Mouse (Mus musculus) liver, embryonic 16.5 days (tissue): ENCODE results near the gene Gm45233. TPM values are rescaled to one million over a fixed set of nuclear protein-coding genes. Genes with fewer than 3 reads are reported as not detected.
"Not testable (repeated sequence)": the region's sequence is repeated elsewhere in the genome, so short reads cannot be mapped to it uniquely, and the experiment has no call there.

Experiments
- ATAC-seq: fragments of 200-750 bp; cut with Nextera tagmentation; 2 replicates; pipeline ENCODE4 v1.8.0; 2017; ENCODE audit warnings: low read depth, mild to moderate bottlenecking, moderate number of reproducible peaks, moderate library complexity
- H3K27ac ChIP-seq: fragments of 300-500 bp; sonication (generic); 2 replicates; pipeline ENCODE4 v1.5.1; 2014; ENCODE audit warnings: mild to moderate bottlenecking, low read length
- H3K27me3 ChIP-seq: fragments of 300-500 bp; sonication (generic); 2 replicates; pipeline ENCODE4 v1.6.1; 2014; ENCODE audit warnings: low read depth, low read length, mixed read lengths; ENCODE audit not compliant: control insufficient read depth, insufficient read depth
- H3K36me3 ChIP-seq: fragments of 300-500 bp; sonication (generic); 2 replicates; pipeline ENCODE4 v1.6.1; 2014; ENCODE audit warnings: mild to moderate bottlenecking; ENCODE audit not compliant: control insufficient read depth, insufficient read depth
- H3K4me1 ChIP-seq: fragments of 300-500 bp; sonication (generic); 2 replicates; pipeline ENCODE4 v1.6.1; 2014; ENCODE audit warnings: low read depth, low read length, mixed read lengths; ENCODE audit not compliant: control insufficient read depth
- H3K4me2 ChIP-seq: fragments of 300-500 bp; sonication (generic); 2 replicates; pipeline ENCODE4 v1.6.1; 2014; ENCODE audit warnings: low read depth, low read length, mixed read lengths
- H3K4me3 ChIP-seq: fragments of 300-500 bp; sonication (generic); 2 replicates; pipeline ENCODE4 v1.5.1; 2014; ENCODE audit warnings: low read depth, mild to moderate bottlenecking, low read length
- H3K9ac ChIP-seq: fragments of 300-500 bp; sonication (generic); 2 replicates; pipeline ENCODE4 v1.6.1; 2014; ENCODE audit warnings: low read depth, low read length
- H3K9me3 ChIP-seq: fragments of 300-500 bp; sonication (generic); replicated peaks from 2 replicates; pipeline ENCODE4 v1.6.1; 2016; ENCODE audit warnings: low read length; ENCODE audit not compliant: control insufficient read depth
- WGBS: fragments of 180-500 bp; shearing (Covaris S2); extraction: QIAGEN DNeasy Blood & Tissue Kit; methylation state at CpG from one replicate; pipeline ENCODE4 v1.1.7; 2014; ENCODE audit not compliant: insufficient replicate concordance; 5-methylcytosine and 5-hydroxymethylcytosine counted together
- polyA plus RNA-seq: library from polyadenylated mRNA; unstranded; fragments of >200 nt; fragmentation: Nextera tagmentation; extraction: Ambion mirVana; gene quantifications from 2 replicates; pipeline ENCODE4 v1.2.1, GENCODE M21; 2015

The Gm45233 gene
- 0.17 and 0.22 TPM in 2 replicates for polyA plus RNA-seq

DNA sequence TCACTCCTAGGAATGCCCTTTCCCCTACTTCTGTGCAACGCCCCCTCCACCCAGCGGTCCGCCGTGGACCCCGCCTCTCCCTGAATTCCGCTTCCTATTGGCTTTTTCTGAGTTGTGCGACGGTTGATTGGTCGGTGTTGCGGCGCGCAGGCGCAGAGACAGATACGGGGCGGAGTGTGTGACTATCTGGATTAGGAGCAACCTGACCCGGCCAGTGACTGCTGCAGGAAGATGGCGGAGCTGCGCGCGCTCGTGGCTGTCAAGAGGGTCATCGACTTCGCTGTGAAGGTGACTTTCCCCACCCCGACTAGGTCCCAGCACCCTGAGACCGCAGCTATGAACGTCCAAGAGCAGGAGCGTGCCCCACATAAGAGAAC is at the start of gene Gm45233, which contains the start of gene Etfb:
Gene Gm45233 (plus strand): TSS at position 212 of the 377 bp plus-strand sequence.
Gene Etfb (plus strand): TSS at position 167 of the 377 bp plus-strand sequence.
- Histone ChIP-seq H3K9ac (peak within 1 kb of the TSS; percentile 63), H3K4me3 (peak within 1 kb of the TSS; percentile 75), H3K9me3 (no peaks in the 10 kb centered on the region), H3K4me2 (peak within 1 kb of the TSS; percentile 98), H3K27ac (peak within 1 kb of the TSS; percentile 93), H3K4me1 (peaks cover 28% of the 10 kb centered on the region), H3K27me3 (no peaks in the 10 kb centered on the region), H3K36me3 (no peaks in the 10 kb centered on the region)
- WGBS = 0% methylated on average over 27 of the region's 27 CpGs
- peak; percentile 96 for ATAC-seq

GRCm38 (mm10) chr7:43399501-43399900 is 44.4 kb upstream of the Gm45233 start:
- H3K4me2 ChIP-seq = no peak overlapping the region
- H3K4me1 ChIP-seq = no peaks in the 10 kb centered on the region
- WGBS = 59% methylated on average over 2 of the region's 2 CpGs
- no peak overlapping the region for H3K9ac ChIP-seq
- H3K27me3 ChIP-seq = no peaks in the 10 kb centered on the region
- H3K9me3 ChIP-seq = no peaks in the 10 kb centered on the region
- H3K36me3 ChIP-seq = no peaks in the 10 kb centered on the region
- ATAC-seq = no peak
- no peak overlapping the region for H3K27ac ChIP-seq
- H3K4me3 ChIP-seq = no peak overlapping the region

GRCm38 (mm10) chr7:43402718-43403117 is 41.2 kb upstream of the Gm45233 start:
- Histone ChIP-seq H3K4me1 (no peaks in the 10 kb centered on the region), H3K27ac (no peak overlapping the region), H3K4me3 (no peak overlapping the region), H3K27me3 (no peaks in the 10 kb centered on the region), H3K9me3 (no peaks in the 10 kb centered on the region), H3K36me3 (no peaks in the 10 kb centered on the region), H3K9ac (no peak overlapping the region), H3K4me2 (no peak overlapping the region)
- ATAC-seq = no peak
- WGBS = 13% methylated on average over 2 of the region's 2 CpGs

DNA sequence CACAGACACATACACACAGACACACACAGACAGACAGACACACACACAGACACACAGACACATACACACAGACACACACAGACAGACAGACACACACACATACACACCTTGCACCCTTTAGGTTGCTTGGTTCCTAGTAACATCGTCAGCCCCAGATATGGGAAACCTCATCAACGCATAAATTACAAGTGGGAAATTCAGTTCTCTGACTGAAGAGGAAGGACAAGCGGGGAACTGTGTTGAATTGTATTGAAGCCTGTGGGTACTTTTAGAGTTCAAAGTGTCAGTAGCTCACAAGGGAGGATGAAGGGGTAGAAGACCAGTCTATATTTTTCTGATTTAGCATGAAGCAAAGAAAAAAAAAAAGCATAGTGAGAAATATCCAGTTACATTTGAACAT is 36.4 kb upstream of the Gm45233 start:
- Histone ChIP-seq H3K36me3 (no peaks in the 10 kb centered on the region), H3K4me3 (no peak overlapping the region), H3K27ac (no peak overlapping the region), H3K9ac (no peak overlapping the region), H3K27me3 (no peaks in the 10 kb centered on the region), H3K4me1 (no peaks in the 10 kb centered on the region), H3K9me3 (no peaks in the 10 kb centered on the region), H3K4me2 (no peak overlapping the region)
- WGBS = 41% methylated on average over 3 of the region's 3 CpGs
- ATAC-seq = no peak

DNA sequence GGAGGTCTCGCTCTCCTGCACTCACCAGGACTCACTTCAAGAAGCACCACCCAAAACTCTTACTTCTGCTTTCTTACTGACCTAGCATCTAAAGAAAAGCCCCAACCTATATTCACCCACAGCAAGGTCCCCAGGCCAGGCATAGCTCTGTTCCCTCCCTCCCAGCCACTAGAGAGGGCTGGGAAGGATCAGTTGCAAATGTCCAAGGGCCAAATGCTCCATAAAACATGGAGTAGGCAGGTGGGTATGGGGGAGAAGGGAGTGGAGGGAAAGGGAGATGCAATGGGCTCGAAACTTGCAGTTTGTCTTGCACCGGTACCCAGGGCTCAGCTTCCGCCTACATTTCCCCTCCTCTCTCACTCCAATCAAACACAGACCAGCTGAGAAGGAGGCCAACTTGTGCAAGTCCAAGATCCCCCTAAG is 35.8 kb upstream of the Gm45233 start, which contains the start of gene Siglecg:
Gene Siglecg (plus strand): TSS at position 74 of the 423 bp plus-strand sequence.
- Histone ChIP-seq H3K4me3 (no peak within 1 kb of the TSS), H3K4me2 (no peak within 1 kb of the TSS), H3K4me1 (no peaks in the 10 kb centered on the region), H3K36me3 (no peaks in the 10 kb centered on the region), H3K9ac (no peak within 1 kb of the TSS), H3K27ac (no peak within 1 kb of the TSS), H3K9me3 (no peaks in the 10 kb centered on the region), H3K27me3 (no peaks in the 10 kb centered on the region)
- no peak for ATAC-seq
- WGBS = 38% methylated on average over 4 of the region's 4 CpGs

- 54% methylated on average over 3 of the region's 3 CpGs for WGBS
Observed at GRCm38 (mm10) chr7:43409084-43409483, 34.8 kb upstream of the Gm45233 start.

GRCm38 (mm10) chr7:43411724-43412123 is 32.2 kb upstream of the Gm45233 start:
- not testable (repeated sequence) for H3K4me3 ChIP-seq, H3K9me3 ChIP-seq, H3K4me2 ChIP-seq, H3K9ac ChIP-seq, H3K27ac ChIP-seq, H3K4me1 ChIP-seq, H3K36me3 ChIP-seq, ATAC-seq, H3K27me3 ChIP-seq
- 44% methylated on average over 4 of the region's 4 CpGs for WGBS

More at GRCm38 (mm10) chr7:43409084-43409483, 34.8 kb upstream of the Gm45233 start:
- Histone ChIP-seq H3K4me1 (no peaks in the 10 kb centered on the region), H3K9me3 (no peaks in the 10 kb centered on the region), H3K9ac (no peak overlapping the region), H3K36me3 (no peaks in the 10 kb centered on the region), H3K27ac (no peak overlapping the region), H3K4me2 (no peak overlapping the region), H3K4me3 (no peak overlapping the region), H3K27me3 (no peaks in the 10 kb centered on the region)
- ATAC-seq = no peak

- Histone ChIP-seq H3K9ac (no peak overlapping the region), H3K4me1 (no peaks in the 10 kb centered on the region), H3K9me3 (no peaks in the 10 kb centered on the region), H3K27ac (no peak overlapping the region), H3K27me3 (no peaks in the 10 kb centered on the region), H3K4me2 (no peak overlapping the region), H3K36me3 (no peaks in the 10 kb centered on the region), H3K4me3 (no peak overlapping the region)
- no peak for ATAC-seq
- WGBS = 80% methylated on average over 10 of the region's 10 CpGs
Observed at GRCm38 (mm10) chr7:43417298-43417697, 26.6 kb upstream of the Gm45233 start.

DNA sequence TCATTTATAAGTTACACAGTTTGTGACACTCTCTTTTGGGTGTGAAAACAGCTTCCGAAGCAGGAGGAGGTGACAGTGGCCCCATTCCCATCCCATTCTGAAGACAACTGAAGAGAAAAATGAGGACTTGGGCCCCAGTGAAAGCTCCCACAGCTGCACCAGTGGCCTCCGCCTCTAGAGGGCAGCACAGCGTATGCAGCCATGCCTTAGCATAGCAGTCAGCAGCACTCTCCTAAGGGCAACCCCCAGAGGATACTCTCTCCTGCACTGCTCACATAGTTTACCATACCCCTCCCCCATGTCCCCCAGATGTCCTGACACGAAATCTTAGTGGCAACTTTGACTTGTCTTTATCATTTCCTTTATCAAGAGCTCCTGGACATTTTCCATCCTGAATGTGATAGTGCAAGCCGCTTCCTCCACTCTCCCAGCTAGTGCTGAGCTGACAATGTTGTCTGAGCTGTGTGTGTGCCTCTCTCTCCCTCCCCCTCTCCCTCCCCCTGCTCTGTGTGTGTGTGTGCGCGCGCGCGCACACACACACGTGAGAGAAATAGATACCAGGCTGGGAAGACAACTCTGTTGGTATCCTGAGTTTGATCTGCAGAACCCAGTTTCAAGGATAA is 20.8 kb upstream of the Gm45233 start:
- no peak overlapping the region for H3K27ac ChIP-seq
- ATAC-seq = peak; percentile 88
- H3K4me3 ChIP-seq = no peak overlapping the region
- no peaks in the 10 kb centered on the region for H3K36me3 ChIP-seq
- H3K4me1 ChIP-seq = peaks cover 3% of the 10 kb centered on the region; the same call in 1 of the 2 replicates
- H3K9ac ChIP-seq = no peak overlapping the region
- no peaks in the 10 kb centered on the region for H3K27me3 ChIP-seq
- no peaks in the 10 kb centered on the region for H3K9me3 ChIP-seq
- 8% methylated on average over 11 of the region's 11 CpGs for WGBS
- H3K4me2 ChIP-seq = no peak overlapping the region
